Mouse (Mus musculus) forebrain, embryonic 11.5 days (tissue): ENCODE data around the gene Cntnap1. TPM values are rescaled to one million over a fixed set of nuclear protein-coding genes. Genes with fewer than 3 reads are reported as not detected.

Experiments
- ATAC-seq: fragments of 200-750 bp; cut with Nextera tagmentation; replicated peaks from 2 replicates; pipeline ENCODE4 v1.8.0; 2017; ENCODE audit warnings: moderate TSS enrichment; ENCODE audit not compliant: low FRiP score
- DNase-seq: peaks from one replicate; pipeline ENCODE4 v3.0.0-alpha.2; 2017; ENCODE audit warnings: low spot score
- H3K27ac ChIP-seq: fragments of 300-500 bp; sonication (generic); 2 replicates; pipeline ENCODE4 v1.5.1; 2014; ENCODE audit warnings: low read depth, low read length
- H3K27me3 ChIP-seq: fragments of 300-500 bp; sonication (generic); 2 replicates; pipeline ENCODE4 v1.6.1; 2014; ENCODE audit warnings: mild to moderate bottlenecking, low read length, mixed read lengths; ENCODE audit not compliant: control insufficient read depth, insufficient read depth
- H3K36me3 ChIP-seq: fragments of 300-500 bp; sonication (generic); 2 replicates; pipeline ENCODE4 v1.6.1; 2014; ENCODE audit warnings: mild to moderate bottlenecking, low read length, moderate library complexity, mixed read lengths; ENCODE audit not compliant: control insufficient read depth, insufficient read depth
- H3K4me1 ChIP-seq: fragments of 300-500 bp; sonication (generic); replicated peaks from 2 replicates; pipeline ENCODE4 v1.6.1; 2014; ENCODE audit warnings: low read length, mixed read lengths; ENCODE audit not compliant: control insufficient read depth, insufficient read depth
- H3K4me2 ChIP-seq: fragments of 300-500 bp; sonication (generic); 2 replicates; pipeline ENCODE4 v1.6.1; 2014; ENCODE audit warnings: low read depth, mild to moderate bottlenecking, low read length, moderate library complexity, mixed read lengths; ENCODE audit not compliant: severe bottlenecking
- H3K4me3 ChIP-seq: fragments of 300-500 bp; sonication (generic); 2 replicates; pipeline ENCODE4 v1.5.1; 2014; ENCODE audit warnings: low read depth, low read length
- H3K9ac ChIP-seq: fragments of 300-500 bp; sonication (generic); 2 replicates; pipeline ENCODE4 v1.6.1; 2014; ENCODE audit warnings: low read length
- H3K9me3 ChIP-seq: fragments of 300-500 bp; sonication (generic); 2 replicates; pipeline ENCODE4 v1.6.1; 2016; ENCODE audit warnings: low read length, mixed read lengths; ENCODE audit not compliant: control insufficient read depth
- WGBS: fragments of 180-500 bp; shearing (Covaris S2); extraction: QIAGEN DNeasy Blood & Tissue Kit; methylation state at CpG from one replicate; pipeline ENCODE4 v1.1.7; 2014; 5-methylcytosine and 5-hydroxymethylcytosine counted together
- polyA plus RNA-seq: library from polyadenylated mRNA; unstranded; fragments of >200 nt; fragmentation: Nextera tagmentation; extraction: Ambion mirVana; gene quantifications from 2 replicates; pipeline ENCODE4 v1.2.1, GENCODE M21; 2014

Gene Cntnap1
- polyA plus RNA-seq, 1 experiment from 2014 or later = 0.55 TPM

- 89% methylated on average over 6 of the region's 6 CpGs for WGBS
- no peak overlapping the region for H3K4me3 ChIP-seq
- DNase-seq (peak; percentile 69), ATAC-seq (no peak)
- H3K4me2 ChIP-seq = no peak overlapping the region
- H3K9ac ChIP-seq = no peak overlapping the region
- H3K36me3 ChIP-seq = peaks cover 3% of the 10 kb centered on the region
- H3K27me3 ChIP-seq = no peaks in the 10 kb centered on the region
- H3K9me3 ChIP-seq = peaks cover 2% of the 10 kb centered on the region; the same call in 1 of the 2 replicates
- H3K4me1 ChIP-seq = no peaks in the 10 kb centered on the region
- H3K27ac ChIP-seq = no peak overlapping the region
These were observed 38.6 kb upstream of the Cntnap1 start for GRCm38 (mm10) chr11:101131701-101132100.

DNA sequence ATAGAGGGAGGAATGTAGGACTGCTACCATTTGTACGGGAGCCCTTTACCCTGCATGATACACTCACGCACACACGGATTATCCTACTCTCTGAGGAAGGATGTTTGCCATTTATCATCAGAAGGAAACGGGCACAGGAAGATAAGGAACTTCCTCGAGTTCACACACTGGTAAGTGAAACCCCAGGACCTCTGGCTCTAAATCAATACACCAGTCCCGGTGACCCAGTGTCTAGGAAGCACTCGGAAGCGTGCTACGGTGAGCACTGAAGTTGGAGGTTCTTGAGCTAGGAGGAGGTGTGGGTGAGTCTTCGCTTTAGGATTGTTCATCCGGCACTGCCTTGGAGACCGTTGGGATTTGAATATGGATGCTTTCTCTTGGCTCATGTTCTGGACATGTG is 37.3 kb upstream of the Cntnap1 start:
- Histone ChIP-seq H3K4me2 (no peak overlapping the region), H3K4me1 (no peaks in the 10 kb centered on the region), H3K27me3 (no peaks in the 10 kb centered on the region), H3K9me3 (peaks cover 2% of the 10 kb centered on the region; the same call in 1 of the 2 replicates), H3K9ac (no peak overlapping the region), H3K27ac (no peak overlapping the region), H3K36me3 (no peaks in the 10 kb centered on the region), H3K4me3 (no peak overlapping the region)
- ATAC-seq = no peak
- DNase-seq = peak; percentile 41
- WGBS = 86% methylated on average over 12 of the region's 12 CpGs

DNA sequence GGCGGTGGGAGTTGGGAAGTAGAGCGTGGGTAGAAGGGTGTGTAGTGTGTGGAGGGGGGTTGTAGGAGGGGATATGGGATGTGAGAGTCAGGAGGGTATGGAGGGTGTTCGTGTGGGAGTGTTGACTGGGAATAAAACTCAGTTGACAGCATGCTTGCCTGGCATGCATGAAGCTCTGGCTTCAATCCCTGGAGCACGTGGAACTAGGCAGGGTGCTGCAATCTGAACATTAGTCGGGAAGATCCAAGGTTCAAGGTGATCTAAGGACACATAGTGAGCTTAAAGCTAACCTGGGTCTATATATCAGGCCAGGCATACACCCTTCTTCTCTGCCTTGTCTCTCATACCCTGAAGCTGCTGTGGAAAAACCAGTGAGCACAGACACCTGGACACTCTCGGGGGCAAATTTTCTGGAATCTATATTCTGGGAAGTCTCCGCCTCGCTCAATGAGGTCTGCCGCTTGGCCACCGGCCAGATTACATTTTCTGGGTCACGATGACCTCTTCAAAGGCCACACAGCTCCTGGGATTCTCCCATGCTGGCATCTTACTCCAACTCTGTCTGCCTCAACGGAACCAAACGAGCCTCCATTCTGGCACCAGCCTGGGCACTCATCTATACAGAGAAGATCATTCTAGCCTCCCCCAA is 36.0 kb upstream of the Cntnap1 start:
- Histone ChIP-seq H3K27me3 (no peaks in the 10 kb centered on the region), H3K36me3 (no peaks in the 10 kb centered on the region), H3K4me3 (no peak overlapping the region), H3K27ac (no peak overlapping the region), H3K9ac (no peak overlapping the region), H3K4me2 (no peak overlapping the region), H3K9me3 (peaks cover 2% of the 10 kb centered on the region; the same call in 1 of the 2 replicates), H3K4me1 (peaks cover 2% of the 10 kb centered on the region; the same call in 1 of the 2 replicates)
- DNase-seq = peak; percentile 32
- ATAC-seq = no peak
- WGBS = 84% methylated on average over 13 of the region's 13 CpGs

DNA sequence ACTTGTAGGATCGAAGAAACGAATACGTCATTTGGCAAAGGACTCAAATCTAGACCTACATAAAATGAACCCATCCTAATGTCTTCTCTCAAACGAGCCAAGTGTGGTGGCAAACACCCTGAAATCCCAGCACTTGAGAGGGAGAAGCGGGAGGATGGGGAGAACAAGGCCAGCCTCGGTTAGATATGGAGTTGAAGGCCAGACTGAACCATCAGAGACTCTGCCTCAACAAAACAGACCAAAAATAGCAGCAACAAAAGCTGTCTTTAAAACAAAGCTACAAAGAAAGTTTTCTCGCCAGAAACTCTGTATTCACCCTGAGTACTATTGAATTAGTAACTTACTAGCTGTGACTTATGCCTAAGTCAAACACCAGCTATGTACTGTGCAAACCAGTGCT is 33.3 kb upstream of the Cntnap1 start:
- WGBS = 81% methylated on average over 7 of the region's 7 CpGs
- no peak for ATAC-seq
- no peaks in the 10 kb centered on the region for H3K27me3 ChIP-seq

DNA sequence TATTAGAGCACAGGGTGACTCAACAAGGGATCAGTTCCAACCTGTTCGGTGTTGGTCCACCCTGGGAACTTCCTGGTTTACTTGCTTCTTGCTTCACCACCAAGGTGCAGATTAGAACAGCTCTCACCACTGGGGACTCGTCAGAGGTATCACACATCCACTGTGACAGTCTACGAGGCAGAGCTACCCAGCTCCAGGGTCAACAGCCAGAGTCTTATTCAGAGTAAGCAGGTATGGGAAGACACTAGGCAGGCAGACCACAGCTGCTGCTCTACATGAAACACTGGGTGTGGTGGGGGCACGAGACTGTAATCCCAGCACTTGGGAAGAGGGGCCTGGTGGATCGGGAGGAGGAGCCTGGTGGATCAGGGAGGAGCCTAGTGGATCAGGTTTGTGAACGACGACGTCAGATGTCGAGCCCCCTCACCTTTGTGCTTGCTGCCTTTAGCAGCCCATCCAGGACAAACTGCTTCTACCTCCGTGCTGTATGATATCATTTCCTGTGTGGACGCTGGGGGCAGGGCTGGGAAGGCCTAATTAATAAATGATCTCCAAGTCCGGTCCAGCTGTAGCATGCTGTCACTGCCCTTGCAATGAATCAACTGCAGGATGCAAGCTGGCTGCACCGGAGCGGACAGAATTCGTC is 31.7 kb upstream of the Cntnap1 start:
- 21% methylated on average over 15 of the region's 15 CpGs for WGBS
- peak; percentile 46 for ATAC-seq
- peak overlapping the region; percentile 35; the same call in 1 of the 2 replicates for H3K4me2 ChIP-seq

More for the DNA sequence above, 33.3 kb upstream of the Cntnap1 start:
- no peaks in the 10 kb centered on the region for H3K9me3 ChIP-seq
- H3K9ac ChIP-seq = no peak overlapping the region
- no peak overlapping the region for H3K27ac ChIP-seq
- H3K4me3 ChIP-seq = no peak overlapping the region
- H3K4me2 ChIP-seq = no peak overlapping the region
- no peak for DNase-seq
- no peaks in the 10 kb centered on the region for H3K36me3 ChIP-seq
- H3K4me1 ChIP-seq = peaks cover 7% of the 10 kb centered on the region; the same call in 1 of the 2 replicates

GRCm38 (mm10) chr11:101140164-101140819 is 30.0 kb upstream of the Cntnap1 start:
- 41% methylated on average over 27 of the region's 27 CpGs for WGBS
- peak; percentile 68 for DNase-seq
- peak overlapping the region; percentile 39 for H3K9ac ChIP-seq
- no peaks in the 10 kb centered on the region for H3K27me3 ChIP-seq
- no peaks in the 10 kb centered on the region for H3K36me3 ChIP-seq
- peak overlapping the region; percentile 60 for H3K27ac ChIP-seq
- peak overlapping the region; percentile 17 for H3K4me3 ChIP-seq
- 0 out of 2 replicates have a peak, but pooled peaks have one; percentile 46 for ATAC-seq
- peaks cover 12% of the 10 kb centered on the region; the same call in 1 of the 2 replicates for H3K4me1 ChIP-seq
- H3K9me3 ChIP-seq = no peaks in the 10 kb centered on the region
- H3K4me2 ChIP-seq = peak overlapping the region; percentile 45

More for the DNA sequence above, 31.7 kb upstream of the Cntnap1 start:
- no peak overlapping the region; the same call in 1 of the 2 replicates for H3K9ac ChIP-seq
- no peaks in the 10 kb centered on the region for H3K9me3 ChIP-seq
- DNase-seq = peak; percentile 70
- H3K4me1 ChIP-seq = peaks cover 9% of the 10 kb centered on the region; the same call in 1 of the 2 replicates
- H3K27ac ChIP-seq = no peak overlapping the region
- H3K27me3 ChIP-seq = no peaks in the 10 kb centered on the region
- no peak overlapping the region for H3K4me3 ChIP-seq
- H3K36me3 ChIP-seq = no peaks in the 10 kb centered on the region

DNA sequence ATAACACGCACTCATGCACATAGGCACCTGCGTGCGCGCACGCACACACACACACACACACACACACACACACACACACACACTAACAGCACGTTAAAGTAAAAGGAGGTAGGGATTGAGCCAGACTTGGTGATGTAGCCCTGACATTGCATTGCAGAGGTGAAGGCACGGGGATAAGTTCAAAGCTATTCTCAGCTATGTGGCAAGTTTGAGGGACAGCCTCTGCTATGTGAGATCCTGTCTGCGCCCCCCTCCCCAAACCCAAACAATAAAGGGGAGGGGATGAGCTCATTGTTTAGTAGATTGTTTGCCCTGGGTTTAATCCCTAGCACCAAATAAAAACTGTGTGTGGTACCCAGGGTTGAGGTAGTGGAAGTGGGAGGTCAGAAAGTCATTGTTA is 29.2 kb upstream of the Cntnap1 start:
- H3K4me1 ChIP-seq = peaks cover 12% of the 10 kb centered on the region; the same call in 1 of the 2 replicates
- WGBS = 78% methylated on average over 8 of the region's 8 CpGs
- DNase-seq (no peak), ATAC-seq (no peak)
- no peaks in the 10 kb centered on the region for H3K9me3 ChIP-seq
- H3K36me3 ChIP-seq = no peaks in the 10 kb centered on the region
- no peaks in the 10 kb centered on the region for H3K27me3 ChIP-seq
- H3K4me3 ChIP-seq = no peak overlapping the region
- no peak overlapping the region for H3K4me2 ChIP-seq
- H3K9ac ChIP-seq = no peak overlapping the region
- H3K27ac ChIP-seq = no peak overlapping the region

- Histone ChIP-seq H3K4me1 (peaks cover 14% of the 10 kb centered on the region; the same call in 1 of the 2 replicates), H3K27ac (no peak overlapping the region), H3K9me3 (no peaks in the 10 kb centered on the region), H3K4me2 (no peak overlapping the region), H3K4me3 (no peak overlapping the region), H3K36me3 (no peaks in the 10 kb centered on the region), H3K9ac (no peak overlapping the region), H3K27me3 (no peaks in the 10 kb centered on the region)
- no peak for ATAC-seq
- no peak for DNase-seq
- WGBS = 87% methylated on average over 10 of the region's 10 CpGs
These were observed 27.9 kb upstream of the Cntnap1 start for GRCm38 (mm10) chr11:101142215-101142967.
